Mouse (Mus musculus): ENCODE data around the gene Garnl3.

- TF ChIP-seq POLR2A (IDR thresholded peaks at IDR 0.05; ENCODE audit: extremely low read depth, insufficient read depth, low read length), result no peak
- no peak for TF ChIP-seq CTCF (IDR thresholded peaks at IDR 0.05; ENCODE audit: extremely low read depth, insufficient read depth, low read length)
These were observed 152.8 kb downstream of the Garnl3 start for GRCm38 (mm10) chr2:32978675-32979074.
